Mouse (Mus musculus) liver, embryonic 15.5 days (tissue): ENCODE data around the gene Olfr303. TPM values are rescaled to one million over a fixed set of nuclear protein-coding genes. Genes with fewer than 3 reads are reported as not detected.
"Not testable (repeated sequence)": the region's sequence is repeated elsewhere in the genome, so short reads cannot be mapped to it uniquely, and the experiment has no call there.

Experiments used
- ATAC-seq: fragments of 200-750 bp; cut with Nextera tagmentation; 2 replicates; pipeline ENCODE4 v1.8.0; 2017; ENCODE audit warnings: moderate number of reproducible peaks, mild to moderate bottlenecking, moderate library complexity; ENCODE audit not compliant: insufficient read depth
- H3K27ac ChIP-seq: fragments of 300-500 bp; sonication (generic); replicated peaks from 2 replicates; pipeline ENCODE4 v1.5.1; 2015; ENCODE audit warnings: mild to moderate bottlenecking, inconsistent platforms
- H3K27me3 ChIP-seq: fragments of 300-500 bp; sonication (generic); 2 replicates; pipeline ENCODE4 v1.6.1; 2015; ENCODE audit warnings: mild to moderate bottlenecking, inconsistent platforms
- H3K36me3 ChIP-seq: fragments of 300-500 bp; sonication (generic); replicated peaks from 2 replicates; pipeline ENCODE4 v1.6.1; 2015; ENCODE audit warnings: moderate library complexity, mild to moderate bottlenecking, inconsistent platforms
- H3K4me1 ChIP-seq: fragments of 300-500 bp; sonication (generic); replicated peaks from 2 replicates; pipeline ENCODE4 v1.6.1; 2015; ENCODE audit warnings: inconsistent platforms
- H3K4me2 ChIP-seq: fragments of 300-500 bp; sonication (generic); 2 replicates; pipeline ENCODE4 v1.6.1; 2015; ENCODE audit warnings: moderate library complexity, mild to moderate bottlenecking, inconsistent platforms
- H3K4me3 ChIP-seq: fragments of 300-500 bp; sonication (generic); replicated peaks from 2 replicates; pipeline ENCODE4 v1.5.1; 2015; ENCODE audit warnings: mild to moderate bottlenecking, inconsistent platforms
- H3K9ac ChIP-seq: fragments of 300-500 bp; sonication (generic); 2 replicates; pipeline ENCODE4 v1.6.1; 2015; ENCODE audit warnings: moderate library complexity, mild to moderate bottlenecking, inconsistent platforms
- H3K9me3 ChIP-seq: fragments of 300-500 bp; sonication (generic); replicated peaks from 2 replicates; pipeline ENCODE4 v1.6.1; 2016; ENCODE audit warnings: inconsistent platforms
- WGBS: fragments of 180-500 bp; shearing (Covaris S2); methylation state at CpG from one replicate; pipeline ENCODE4 v1.1.7; 2015; ENCODE audit warnings: mixed read lengths; ENCODE audit not compliant: insufficient replicate concordance; 5-methylcytosine and 5-hydroxymethylcytosine counted together
- polyA plus RNA-seq: library from polyadenylated mRNA; unstranded; fragments of >200 nt; fragmentation: Nextera tagmentation; extraction: Ambion mirVana; gene quantifications from 2 replicates; pipeline ENCODE4 v1.2.1, GENCODE M21; 2015

The Olfr303 gene
- polyA plus RNA-seq = not detected in 2 replicates

DNA sequence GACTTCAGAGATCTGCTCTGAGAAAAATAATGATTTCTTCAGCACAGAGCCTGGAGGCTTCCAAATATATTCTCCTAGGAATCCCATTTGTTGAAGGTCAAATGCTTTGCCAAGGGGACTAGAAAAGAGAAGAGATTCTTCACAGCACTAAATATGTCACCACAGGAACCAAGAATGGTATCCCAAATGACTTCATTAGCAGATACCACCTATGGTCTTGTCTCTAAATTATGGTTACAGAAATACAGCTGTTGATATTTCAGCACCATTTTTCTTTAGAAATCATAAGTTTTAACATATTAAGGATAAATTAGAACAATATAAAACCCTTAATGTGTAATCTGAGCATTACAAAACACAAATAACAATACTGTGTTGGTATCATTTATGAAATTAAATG is at the start of gene Olfr303:
Gene Olfr303 (minus strand): TSS at position 101 of the 400 bp plus-strand sequence.
- Histone ChIP-seq H3K9ac (no peak within 1 kb of the TSS), H3K4me1 (no peaks in the 10 kb centered on the region), H3K4me2 (no peak within 1 kb of the TSS), H3K36me3 (no peaks in the 10 kb centered on the region), H3K9me3 (no peaks in the 10 kb centered on the region), H3K4me3 (no peak within 1 kb of the TSS), H3K27ac (no peak within 1 kb of the TSS), H3K27me3 (no peaks in the 10 kb centered on the region)
- ATAC-seq = no peak

DNA sequence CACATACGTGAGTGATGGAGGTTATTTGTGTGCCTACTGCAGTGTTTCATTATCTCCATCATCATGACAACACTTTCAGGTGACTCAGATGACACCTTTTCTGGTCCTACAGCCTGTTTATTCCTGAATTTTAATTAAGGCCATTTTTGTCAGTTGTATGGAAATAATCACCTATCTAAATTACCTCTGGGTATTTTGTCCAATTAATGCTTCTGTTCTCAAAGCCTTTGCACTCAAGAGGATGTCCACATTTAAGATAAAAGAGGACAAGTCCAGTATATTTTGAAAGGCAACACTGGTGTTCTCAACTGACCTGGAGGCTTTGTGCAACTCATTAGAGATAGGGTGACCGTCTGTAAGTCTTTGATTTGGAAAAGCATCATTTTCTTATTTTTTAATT is 6.0 kb upstream of the Olfr303 start, which contains the start of gene Olfr301:
Gene Olfr301 (plus strand): TSS at position 301 of the 400 bp plus-strand sequence.
- Histone ChIP-seq H3K27ac (no peak within 1 kb of the TSS), H3K36me3 (no peaks in the 10 kb centered on the region), H3K4me1 (no peaks in the 10 kb centered on the region), H3K9me3 (no peaks in the 10 kb centered on the region), H3K4me3 (no peak within 1 kb of the TSS), H3K9ac (no peak within 1 kb of the TSS), H3K27me3 (no peaks in the 10 kb centered on the region), H3K4me2 (no peak within 1 kb of the TSS)
- no peak for ATAC-seq
- 63% methylated on average over 2 of the region's 2 CpGs for WGBS

DNA sequence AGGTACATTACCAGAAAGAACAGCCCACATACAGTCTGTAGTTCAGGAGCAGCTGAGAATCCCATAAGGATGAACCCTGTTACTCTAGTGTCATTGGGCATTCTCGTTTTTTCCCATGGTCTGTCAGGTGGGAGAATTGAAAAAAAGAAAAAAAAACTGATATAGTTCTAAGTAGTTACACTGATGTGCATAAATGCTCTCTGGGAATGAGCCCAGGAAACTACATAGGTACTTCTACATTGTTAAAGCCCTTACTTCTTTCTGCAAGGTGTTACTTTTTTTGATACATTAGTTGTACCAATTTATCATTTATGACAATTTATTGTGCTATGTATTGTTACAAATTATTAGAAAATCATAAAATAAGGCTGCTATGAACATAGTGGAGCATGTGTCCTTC is 11.0 kb downstream of the Olfr303 start, which contains the start of gene Olfr304:
Gene Olfr304 (minus strand): TSS at position 101 of the 400 bp plus-strand sequence.
- WGBS = 13% methylated on average over 1 of the region's 1 CpGs
- Histone ChIP-seq H3K4me2 (no peak within 1 kb of the TSS), H3K9me3 (no peaks in the 10 kb centered on the region), H3K36me3 (no peaks in the 10 kb centered on the region), H3K9ac (no peak within 1 kb of the TSS), H3K27me3 (no peaks in the 10 kb centered on the region), H3K4me3 (no peak within 1 kb of the TSS), H3K27ac (no peak within 1 kb of the TSS), H3K4me1 (no peaks in the 10 kb centered on the region)
- no peak for ATAC-seq

DNA sequence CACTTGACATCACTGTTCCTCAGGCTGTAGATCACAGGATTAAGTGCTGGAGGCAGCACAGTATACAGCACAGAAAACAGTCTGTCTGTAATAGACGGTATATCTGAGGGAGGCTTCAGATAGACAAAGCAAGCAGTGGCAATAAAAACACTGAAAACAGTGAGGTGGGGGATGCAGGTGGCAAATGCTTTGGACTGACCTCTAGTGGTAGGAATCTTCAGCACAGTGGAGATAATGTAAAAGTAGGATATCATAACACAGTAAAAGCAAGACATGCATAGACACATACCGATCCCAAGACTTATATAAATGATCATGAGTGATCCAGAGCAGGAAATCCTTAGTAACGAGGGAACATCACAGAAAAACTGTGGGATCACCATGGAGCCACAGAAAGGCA is 11.8 kb downstream of the Olfr303 start:
- no peak overlapping the region for H3K9ac ChIP-seq
- H3K27me3 ChIP-seq = no peaks in the 10 kb centered on the region
- no peak for ATAC-seq
- no peaks in the 10 kb centered on the region for H3K9me3 ChIP-seq
- no peaks in the 10 kb centered on the region for H3K4me1 ChIP-seq
- H3K36me3 ChIP-seq = no peaks in the 10 kb centered on the region
- H3K4me3 ChIP-seq = no peak overlapping the region
- H3K27ac ChIP-seq = no peak overlapping the region
- no peak overlapping the region for H3K4me2 ChIP-seq
- WGBS = 43% methylated on average over 3 of the region's 3 CpGs

DNA sequence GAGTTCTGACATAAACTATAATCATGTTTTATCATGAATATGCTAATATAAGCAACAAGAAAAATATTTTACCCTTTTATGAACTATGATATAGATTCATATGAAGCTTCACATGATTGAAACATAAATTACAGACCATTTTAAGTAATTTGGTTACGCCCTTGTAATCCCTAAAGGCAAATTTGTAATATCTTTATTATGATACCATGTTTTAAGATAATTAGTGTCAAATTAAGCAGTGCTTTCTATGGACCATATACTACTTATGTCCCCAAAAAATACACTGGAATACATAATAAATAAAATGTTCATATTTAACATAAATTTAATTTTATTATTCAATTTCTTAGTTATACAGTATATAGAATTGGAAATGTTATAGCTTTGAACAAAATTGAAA is 30.8 kb downstream of the Olfr303 start, which contains the start of gene Olfr305:
Gene Olfr305 (minus strand): TSS at position 101 of the 400 bp plus-strand sequence.
- Histone ChIP-seq H3K27ac (no peak within 1 kb of the TSS), H3K36me3 (no peaks in the 10 kb centered on the region), H3K27me3 (no peaks in the 10 kb centered on the region), H3K9ac (no peak within 1 kb of the TSS), H3K4me3 (no peak within 1 kb of the TSS), H3K9me3 (no peaks in the 10 kb centered on the region), H3K4me1 (no peaks in the 10 kb centered on the region), H3K4me2 (no peak within 1 kb of the TSS)
- no peak for ATAC-seq
- WGBS = 55% methylated on average over 1 of the region's 1 CpGs

DNA sequence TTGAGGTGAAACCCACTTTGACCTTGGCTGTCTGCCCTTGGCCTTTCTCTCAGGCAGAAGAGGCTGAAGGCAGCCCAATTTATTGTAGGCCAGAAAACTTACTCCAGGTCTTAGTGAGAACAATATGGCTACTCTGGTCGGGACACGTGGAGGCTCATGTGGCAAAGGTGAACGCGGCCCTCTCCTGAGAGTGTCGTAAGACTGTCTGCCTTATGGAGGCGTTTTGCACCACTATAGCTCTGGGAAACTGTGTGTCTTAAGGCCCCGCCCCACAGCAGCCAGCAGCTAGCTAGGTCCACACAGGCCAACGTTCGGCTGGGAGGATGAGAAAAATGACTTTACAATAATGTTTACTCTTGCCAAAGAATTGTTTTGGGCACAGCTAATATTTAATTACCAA is 51.3 kb downstream of the Olfr303 start:
- not testable (repeated sequence) for ATAC-seq, H3K4me2 ChIP-seq, H3K27me3 ChIP-seq, H3K9me3 ChIP-seq, H3K27ac ChIP-seq, H3K4me1 ChIP-seq, H3K4me3 ChIP-seq, H3K9ac ChIP-seq, H3K36me3 ChIP-seq
- 68% methylated on average over 9 of the region's 9 CpGs for WGBS

DNA sequence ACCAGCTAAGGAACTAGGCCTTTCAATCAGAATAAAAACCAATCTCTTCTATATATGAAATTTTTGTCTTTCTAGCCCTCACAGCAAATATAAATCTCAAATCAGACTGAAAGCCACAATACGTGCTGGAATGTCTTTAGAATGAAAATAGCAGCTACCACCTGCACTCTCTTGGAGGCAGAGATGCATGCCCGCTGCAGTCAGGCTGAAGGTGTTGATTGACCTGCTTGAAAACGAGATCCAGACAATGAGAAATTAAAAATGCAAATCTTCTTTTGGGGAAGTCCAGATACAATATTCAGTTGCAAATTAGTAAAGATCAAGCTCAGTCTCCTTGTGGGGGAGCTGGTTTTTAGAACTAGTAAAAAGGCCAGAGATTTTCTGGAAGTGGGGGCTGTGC is 53.3 kb downstream of the Olfr303 start:
- no peak overlapping the region for H3K4me3 ChIP-seq
- H3K27me3 ChIP-seq = no peaks in the 10 kb centered on the region
- no peaks in the 10 kb centered on the region for H3K4me1 ChIP-seq
- no peak overlapping the region for H3K4me2 ChIP-seq
- ATAC-seq = no peak
- H3K36me3 ChIP-seq = no peaks in the 10 kb centered on the region
- no peaks in the 10 kb centered on the region for H3K9me3 ChIP-seq
- WGBS = 52% methylated on average over 3 of the region's 3 CpGs
- no peak overlapping the region for H3K9ac ChIP-seq
- no peak overlapping the region for H3K27ac ChIP-seq

DNA sequence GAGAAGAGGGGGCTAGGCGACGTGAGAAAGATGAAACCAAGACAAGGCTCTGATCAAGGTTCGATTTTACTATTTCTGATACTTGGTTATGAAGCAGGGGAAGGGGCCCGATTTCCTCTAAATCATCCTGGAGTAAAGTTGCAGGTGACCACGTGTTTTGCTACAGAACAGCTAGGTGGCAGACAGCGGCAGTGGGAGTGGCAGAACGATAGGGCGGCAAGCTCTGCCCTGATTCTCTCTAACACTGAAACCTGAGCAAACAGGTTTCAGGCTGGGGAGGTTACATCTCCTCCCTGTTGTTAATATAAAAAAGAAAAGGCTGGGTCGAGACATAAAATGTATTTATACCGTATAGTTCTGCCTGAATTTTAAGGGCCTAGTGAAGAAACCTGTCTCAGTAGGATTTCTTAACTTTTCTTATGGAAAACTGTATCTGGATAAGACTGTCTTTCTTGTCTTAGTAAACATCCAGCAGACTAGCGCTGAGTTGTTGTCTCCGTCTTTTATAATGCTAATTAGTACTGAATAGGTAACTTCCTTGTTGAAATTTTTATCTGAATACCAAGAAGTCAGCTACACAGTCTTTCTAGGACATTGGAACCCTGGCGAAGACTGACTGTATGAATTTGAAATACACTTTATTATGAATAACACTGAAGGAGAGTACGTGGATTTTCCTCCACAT is 54.6 kb downstream of the Olfr303 start:
- H3K4me2 ChIP-seq = no peak overlapping the region
- no peak for ATAC-seq

More for the DNA sequence above, 54.6 kb downstream of the Olfr303 start:
- Histone ChIP-seq H3K4me3 (no peak overlapping the region), H3K9ac (no peak overlapping the region), H3K9me3 (no peaks in the 10 kb centered on the region), H3K36me3 (no peaks in the 10 kb centered on the region), H3K27ac (no peak overlapping the region), H3K4me1 (no peaks in the 10 kb centered on the region), H3K27me3 (no peaks in the 10 kb centered on the region)
- WGBS = 62% methylated on average over 14 of the region's 14 CpGs

Other genes with a start within 250 kb of the Olfr303 start
- not detected in 2 replicates for gene Vmn2r75, start 226.0 kb downstream of the Olfr303 start, polyA plus RNA-seq
- not detected in 2 replicates for gene Vmn2r76, start 151.5 kb downstream of the Olfr303 start, polyA plus RNA-seq
- not detected in 2 replicates for gene Olfr310, start 120.6 kb downstream of the Olfr303 start, polyA plus RNA-seq
- gene Olfr309, start 84.1 kb downstream of the Olfr303 start, polyA plus RNA-seq = not detected in 2 replicates
- gene Olfr308, start 72.2 kb downstream of the Olfr303 start, polyA plus RNA-seq = not detected in 2 replicates
- gene Olfr307, start 60.2 kb downstream of the Olfr303 start, polyA plus RNA-seq = not detected in 2 replicates
- gene Olfr305, start 30.9 kb downstream of the Olfr303 start, polyA plus RNA-seq = not detected in 2 replicates
- not detected in 2 replicates for gene Olfr304, start 11.1 kb downstream of the Olfr303 start, polyA plus RNA-seq
- gene Olfr301, start 6.1 kb upstream of the Olfr303 start, polyA plus RNA-seq = not detected in 2 replicates
- gene Olfr299, start 62.1 kb upstream of the Olfr303 start, polyA plus RNA-seq = not detected in 2 replicates
- not detected in 2 replicates for gene Olfr298, start 94.7 kb upstream of the Olfr303 start, polyA plus RNA-seq
- gene Olfr297, start 122.2 kb upstream of the Olfr303 start, polyA plus RNA-seq = not detected in 2 replicates
- gene Olfr295, start 186.1 kb upstream of the Olfr303 start, polyA plus RNA-seq = not detected in 2 replicates
- gene Olfr294, start 218.9 kb upstream of the Olfr303 start, polyA plus RNA-seq = not detected in 2 replicates